Mouse (Mus musculus): Measurements from ENCODE around the gene Uaca. TPM values are rescaled to one million over a fixed set of nuclear protein-coding genes. Genes with fewer than 3 reads are reported as not detected.

Gene Uaca
- polyA plus RNA-seq, 1 experiment from 2014 or later: 12.4 TPM

Other genes with a start within 250 kb of the Uaca start
- gene Lrrc49, start 106.4 kb upstream of the Uaca start, polyA plus RNA-seq (2015; fragmentation: Nextera tagmentation; extraction: Ambion mirVana): 2.4 and 2.8 TPM in 2 replicates
- 1.4 and 1.9 TPM in 2 replicates for gene Larp6, start 81.6 kb upstream of the Uaca start, polyA plus RNA-seq (2015; fragmentation: Nextera tagmentation; extraction: Ambion mirVana)

All from thymus, postnatal 0 days (tissue).